Mouse (Mus musculus): ENCODE data around the gene Trak2.
A peak's percentile ranks its signal among the peaks of the same experiment; 100 is the strongest.
"Not testable (repeated sequence)": the region's sequence is repeated elsewhere in the genome, so short reads cannot be mapped to it uniquely, and the experiment has no call there.

Gene Trak2

GRCm38 (mm10) chr1:58889826-58890546 is 83.2 kb downstream of the Trak2 start:
- peak; percentile 18 to 48 for DNase-seq

- no peak for DNase-seq
These were observed 87.6 kb downstream of the Trak2 start for GRCm38 (mm10) chr1:58885646-58886045.

- DNase-seq: not testable (repeated sequence)
These were observed 90.0 kb downstream of the Trak2 start for GRCm38 (mm10) chr1:58883279-58883678.

- not testable (repeated sequence) for DNase-seq
These were observed 93.9 kb downstream of the Trak2 start for GRCm38 (mm10) chr1:58879291-58879690.

GRCm38 (mm10) chr1:58876500-58876899 is 96.7 kb downstream of the Trak2 start:
- not testable (repeated sequence) for DNase-seq

GRCm38 (mm10) chr1:58860586-58860985 is 112.6 kb downstream of the Trak2 start:
- not testable (repeated sequence) for DNase-seq

GRCm38 (mm10) chr1:58859738-58860365 is 113.4 kb downstream of the Trak2 start:
- peak; percentile 1 to 13 for DNase-seq

GRCm38 (mm10) chr1:58859131-58859530 is 114.1 kb downstream of the Trak2 start:
- not testable (repeated sequence) for DNase-seq

- DNase-seq: not testable (repeated sequence)
These were observed 116.4 kb downstream of the Trak2 start for GRCm38 (mm10) chr1:58856811-58857210.
